Mouse (Mus musculus) macrophage (primary cell): Measurements from ENCODE around the gene Gm20489. TPM values are rescaled to one million over a fixed set of nuclear protein-coding genes. Genes with fewer than 3 reads are reported as not detected.

Experiments
- H3K27ac ChIP-seq: fragments of 350-480 bp; formaldehyde crosslinking; 2 replicates; pipeline ENCODE4 v1.9.0; 2021
- H3K36me3 ChIP-seq: fragments of 350-480 bp; formaldehyde crosslinking; 2 replicates; pipeline ENCODE4 v1.9.0; 2021; ENCODE audit errors: inconsistent target
- H3K4me3 ChIP-seq: fragments of 350-480 bp; formaldehyde crosslinking; 2 replicates; pipeline ENCODE4 v1.9.0; 2021; ENCODE audit errors: inconsistent target
- H3K79me2 ChIP-seq: fragments of 350-480 bp; formaldehyde crosslinking; 2 replicates; pipeline ENCODE4 v1.9.0; 2021; ENCODE audit errors: inconsistent target
- WGBS: methylation state at CpG from one replicate; pipeline ENCODE4 v1.1.7; 2026; ENCODE audit warnings: inconsistent platforms; ENCODE audit not compliant: missing documents; 5-methylcytosine and 5-hydroxymethylcytosine counted together
- polyA plus RNA-seq: library from polyadenylated mRNA; stranded (reverse); fragments of 250-400 nt; gene quantifications from 3 replicates; pipeline ENCODE4 v1.2.4, GENCODE M21; 2018; ENCODE audit warnings: inconsistent platforms
- total RNA-seq, 78 experiments: library from RNA; depleted of rRNA; stranded (reverse); fragments of 250-400 nt; gene quantifications; 1 replicate in 9 of 78; 2 replicates in 24 of 78; 3 replicates in 43 of 78; 4 replicates in 2 of 78; pipeline ENCODE4 v1.2.4; 2018; ENCODE audit warnings: inconsistent platforms in 56 of 78

The Gm20489 gene
- total RNA-seq (2018; cell fraction: chromatin; rRNA removed) = not detected
- under 1 TPM in 1 of 26 experiments, not detected in 25; 0.12 TPM for total RNA-seq (2018; cell fraction: cytosol; rRNA removed)
- total RNA-seq (2018; cell fraction: nucleus; rRNA removed) = not detected
- not detected in 3 replicates for polyA plus RNA-seq

GRCm38 (mm10) chrX:101268755-101269124, at the start of gene Gm20489:
Gene Gm20489, minus strand, starts transcription at chrX:101269023.
- Histone ChIP-seq H3K79me2 (peaks cover 12% of the 10 kb centered on the region; the same call in 1 of the 2 replicates), H3K4me3 (peak within 1 kb of the TSS; percentile 32), H3K27ac (peak within 1 kb of the TSS; percentile 35), H3K36me3 (no peaks in the 10 kb centered on the region)
- 32% methylated on average over 3 of the region's 3 CpGs for WGBS

- Histone ChIP-seq H3K79me2 (no peaks in the 10 kb centered on the region), H3K27ac (no peak overlapping the region), H3K4me3 (no peak overlapping the region), H3K36me3 (no peaks in the 10 kb centered on the region)
- 45% methylated on average over 6 of the region's 6 CpGs for WGBS
Measured at GRCm38 (mm10) chrX:101313625-101314359, 45.0 kb upstream of the Gm20489 start.

GRCm38 (mm10) chrX:101309299-101309698, 40.5 kb upstream of the Gm20489 start:
- Histone ChIP-seq H3K27ac (no peak overlapping the region), H3K79me2 (no peaks in the 10 kb centered on the region), H3K36me3 (no peaks in the 10 kb centered on the region), H3K4me3 (no peak overlapping the region)
- WGBS = 97% methylated on average over 5 of the region's 5 CpGs

- Histone ChIP-seq H3K27ac (no peak overlapping the region), H3K4me3 (no peak overlapping the region), H3K79me2 (no peaks in the 10 kb centered on the region), H3K36me3 (no peaks in the 10 kb centered on the region)
- 77% methylated on average over 2 of the region's 2 CpGs for WGBS
Measured at GRCm38 (mm10) chrX:101304646-101305045, 35.8 kb upstream of the Gm20489 start.

- Histone ChIP-seq H3K36me3 (peaks cover 6% of the 10 kb centered on the region; the same call in 1 of the 2 replicates), H3K79me2 (no peaks in the 10 kb centered on the region), H3K4me3 (no peak overlapping the region), H3K27ac (no peak overlapping the region)
- WGBS = 87% methylated on average over 8 of the region's 9 CpGs
Measured at GRCm38 (mm10) chrX:101301654-101302053, 32.8 kb upstream of the Gm20489 start.

GRCm38 (mm10) chrX:101300427-101301030, 31.7 kb upstream of the Gm20489 start:
- Histone ChIP-seq H3K79me2 (no peaks in the 10 kb centered on the region), H3K36me3 (peaks cover 6% of the 10 kb centered on the region; the same call in 1 of the 2 replicates), H3K4me3 (no peak overlapping the region), H3K27ac (no peak overlapping the region)
- WGBS = 85% methylated on average over 7 of the region's 13 CpGs

- no peak overlapping the region for H3K27ac ChIP-seq
- no peaks in the 10 kb centered on the region for H3K79me2 ChIP-seq
- peaks cover 6% of the 10 kb centered on the region; the same call in 1 of the 2 replicates for H3K36me3 ChIP-seq
- 59% methylated on average over 11 of the region's 13 CpGs for WGBS
- no peak overlapping the region for H3K4me3 ChIP-seq
Measured at GRCm38 (mm10) chrX:101299473-101300426, 30.9 kb upstream of the Gm20489 start.

- 52% methylated on average over 24 of the region's 24 CpGs for WGBS
- Histone ChIP-seq H3K4me3 (no peak within 1 kb of the TSS), H3K36me3 (peaks cover 6% of the 10 kb centered on the region; the same call in 1 of the 2 replicates)
Measured at GRCm38 (mm10) chrX:101299055-101299454, 30.2 kb upstream of the Gm20489 start, which contains the start of gene Nlgn3. Gene Nlgn3, plus strand, starts transcription at chrX:101299168.

GRCm38 (mm10) chrX:101290111-101290510, 21.3 kb upstream of the Gm20489 start:
- Histone ChIP-seq H3K36me3 (peaks cover 18% of the 10 kb centered on the region; the same call in 1 of the 2 replicates), H3K27ac (no peak overlapping the region), H3K79me2 (no peaks in the 10 kb centered on the region), H3K4me3 (no peak overlapping the region)
- WGBS = 91% methylated on average over 10 of the region's 10 CpGs

More at GRCm38 (mm10) chrX:101299055-101299454, 30.2 kb upstream of the Gm20489 start, which contains the start of gene Nlgn3:
- Histone ChIP-seq H3K79me2 (no peaks in the 10 kb centered on the region), H3K27ac (no peak within 1 kb of the TSS)

GRCm38 (mm10) chrX:101289037-101289436, 20.2 kb upstream of the Gm20489 start:
- H3K79me2 ChIP-seq = no peaks in the 10 kb centered on the region
- no peak overlapping the region for H3K4me3 ChIP-seq
- WGBS = 88% methylated on average over 7 of the region's 7 CpGs
- H3K27ac ChIP-seq = no peak overlapping the region
- peaks cover 21% of the 10 kb centered on the region; the same call in 1 of the 2 replicates for H3K36me3 ChIP-seq

GRCm38 (mm10) chrX:101288432-101288831, 19.6 kb upstream of the Gm20489 start:
- WGBS = 91% methylated on average over 5 of the region's 6 CpGs
- Histone ChIP-seq H3K27ac (no peak overlapping the region), H3K36me3 (peaks cover 23% of the 10 kb centered on the region; the same call in 1 of the 2 replicates), H3K79me2 (no peaks in the 10 kb centered on the region), H3K4me3 (no peak overlapping the region)

GRCm38 (mm10) chrX:101287543-101287942, 18.7 kb upstream of the Gm20489 start:
- H3K27ac ChIP-seq = no peak overlapping the region

GRCm38 (mm10) chrX:101285953-101286670, 17.3 kb upstream of the Gm20489 start:
- no peaks in the 10 kb centered on the region for H3K79me2 ChIP-seq
- peaks cover 25% of the 10 kb centered on the region; the same call in 1 of the 2 replicates for H3K36me3 ChIP-seq
- WGBS = 89% methylated on average over 14 of the region's 14 CpGs
- no peak overlapping the region for H3K4me3 ChIP-seq
- no peak overlapping the region for H3K27ac ChIP-seq

More at GRCm38 (mm10) chrX:101287543-101287942, 18.7 kb upstream of the Gm20489 start:
- 84% methylated on average over 3 of the region's 3 CpGs for WGBS
- H3K79me2 ChIP-seq = no peaks in the 10 kb centered on the region
- no peak overlapping the region for H3K4me3 ChIP-seq
- peaks cover 22% of the 10 kb centered on the region; the same call in 1 of the 2 replicates for H3K36me3 ChIP-seq
